Comparison of ENCODE assay signal across 13 mouse cellular contexts in the genomic region with DNA sequence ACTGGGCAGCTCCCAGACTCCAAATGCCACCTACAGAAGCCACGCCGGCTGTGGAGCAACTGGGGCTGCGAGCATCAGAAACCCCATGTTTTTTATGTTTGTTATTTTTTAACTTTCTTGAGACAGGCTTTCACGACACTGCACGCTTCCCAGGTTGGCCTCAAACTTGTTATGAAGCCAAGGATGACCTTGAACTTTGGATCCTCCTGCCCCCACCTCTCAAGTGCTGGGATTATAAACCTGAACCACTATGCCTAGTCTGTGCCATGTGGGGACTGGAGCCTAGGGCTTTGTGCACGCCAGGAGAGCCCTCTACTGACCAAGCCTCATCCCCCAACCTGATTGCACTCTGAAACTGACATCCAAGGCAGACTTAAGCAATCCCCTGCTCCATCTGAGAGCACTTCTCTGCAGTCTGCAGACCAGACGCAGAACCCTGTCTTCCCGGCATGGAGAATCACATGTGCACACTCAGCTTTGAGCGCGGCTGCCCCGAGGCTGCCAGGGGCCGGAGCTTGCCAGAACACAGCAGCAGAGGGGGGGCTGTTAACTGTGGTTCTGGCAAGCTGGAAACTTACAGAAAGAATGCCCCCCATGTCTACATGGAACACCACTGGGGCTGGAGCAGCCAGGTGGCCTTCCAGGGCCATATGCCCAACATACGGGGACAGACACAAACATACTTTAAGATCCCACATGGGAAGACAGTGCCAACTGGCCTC. TPM values are rescaled to one million over a fixed set of nuclear protein-coding genes. Genes with fewer than 3 reads are reported as not detected.
A peak's percentile ranks its signal among the peaks of the same experiment; 100 is the strongest.
DNase-seq lines count a peak whose midpoint lies in the region; ATAC-seq lines count a peak whose summit lies in the region.
"Had no signal": no experiment of that assay in that cellular context is flagged by ENCODE, and none has a peak within 500 bp of the region (broad histone marks: within the 10 kb centered on the region; RNA-seq: fewer than 3 reads in every experiment).

No protein-coding gene starts in this region.

- no peaks in the 10 kb centered on the region for H3K9me3 ChIP-seq in hindbrain, embryonic 13.5 days
- no peaks in the 10 kb centered on the region for H3K9me3 ChIP-seq in hindbrain, embryonic 14.5 days (ENCODE audit: control insufficient read depth, low read length)
- H3K9me3 ChIP-seq in limb, embryonic 13.5 days: no peaks in the 10 kb centered on the region
- no peaks in the 10 kb centered on the region for H3K9me3 ChIP-seq in limb, embryonic 10.5 days (replicated peaks)
- no peaks in the 10 kb centered on the region for H3K9me3 ChIP-seq in embryonic facial prominence, embryonic 15.5 days (replicated peaks)
- H3K9me3 ChIP-seq: intestine, embryonic 15.5 days had no signal

- H3K27me3 ChIP-seq in hindbrain, embryonic 13.5 days: no peaks in the 10 kb centered on the region
- H3K27me3 ChIP-seq in hindbrain, embryonic 14.5 days (ENCODE audit: control insufficient read depth, insufficient read depth, low read length): no peaks in the 10 kb centered on the region
- no peaks in the 10 kb centered on the region for H3K27me3 ChIP-seq in limb, embryonic 13.5 days
- H3K27me3 ChIP-seq in limb, embryonic 10.5 days (ENCODE audit: low read depth, poor library complexity, severe bottlenecking): no peaks in the 10 kb centered on the region
- H3K27me3 ChIP-seq in embryonic facial prominence, embryonic 15.5 days: no peaks in the 10 kb centered on the region
- H3K27me3 ChIP-seq: intestine, embryonic 15.5 days had no signal

- no peak overlapping the region for H3K4me2 ChIP-seq in hindbrain, embryonic 13.5 days
- H3K4me2 ChIP-seq in hindbrain, embryonic 14.5 days (replicated peaks): no peak overlapping the region
- no peak overlapping the region for H3K4me2 ChIP-seq in limb, embryonic 13.5 days (replicated peaks)
- H3K4me2 ChIP-seq in embryonic facial prominence, embryonic 15.5 days (replicated peaks): no peak overlapping the region
- H3K4me2 ChIP-seq: intestine, embryonic 15.5 days; midbrain, embryonic 11.5 days had no signal

- DNase-seq in cerebellum, postnatal 14 days: peak; percentile 54 to 60
- no peak for DNase-seq in cerebellum, adult 9-11 months
- no peak for DNase-seq in hindbrain, embryonic 14.5 days (ENCODE audit: low spot score)
- DNase-seq in limb, embryonic 10.5 days (ENCODE audit: low spot score): no peak
- DNase-seq: B cell, adult 2 months; heart, postnatal 36 days; lung, postnatal 4 days; thymus, postnatal 4 days had no signal

- peaks cover 70% of the 10 kb centered on the region for H3K36me3 ChIP-seq in hindbrain, embryonic 13.5 days
- peaks cover 40% of the 10 kb centered on the region for H3K36me3 ChIP-seq in hindbrain, embryonic 14.5 days (replicated peaks; ENCODE audit: control insufficient read depth, insufficient read depth)
- peaks cover 70% of the 10 kb centered on the region for H3K36me3 ChIP-seq in limb, embryonic 13.5 days
- peaks cover 89% of the 10 kb centered on the region for H3K36me3 ChIP-seq in limb, embryonic 10.5 days
- H3K36me3 ChIP-seq in embryonic facial prominence, embryonic 15.5 days: peaks cover 26% of the 10 kb centered on the region

- H3K4me1 ChIP-seq in hindbrain, embryonic 13.5 days (replicated peaks): peaks cover 49% of the 10 kb centered on the region
- H3K4me1 ChIP-seq in hindbrain, embryonic 14.5 days (replicated peaks; ENCODE audit: control insufficient read depth, insufficient read depth, low read length): no peaks in the 10 kb centered on the region
- peaks cover 14% of the 10 kb centered on the region for H3K4me1 ChIP-seq in limb, embryonic 13.5 days
- H3K4me1 ChIP-seq in limb, embryonic 10.5 days: peaks cover 7% of the 10 kb centered on the region
- peaks cover 47% of the 10 kb centered on the region for H3K4me1 ChIP-seq in embryonic facial prominence, embryonic 15.5 days
- H3K4me1 ChIP-seq: intestine, embryonic 15.5 days had no signal

- WGBS in hindbrain, embryonic 13.5 days: 90% methylated on average over 13 of the region's 13 CpGs
- WGBS in hindbrain, embryonic 14.5 days: 87% methylated on average over 13 of the region's 13 CpGs
- 82% methylated on average over 13 of the region's 13 CpGs for WGBS in limb, embryonic 13.5 days
- WGBS in limb, embryonic 10.5 days: 95% methylated on average over 13 of the region's 13 CpGs
- 49% methylated on average over 13 of the region's 13 CpGs for WGBS in embryonic facial prominence, embryonic 15.5 days

- H3K4me3 ChIP-seq in hindbrain, embryonic 13.5 days: no peak overlapping the region
- no peak overlapping the region for H3K4me3 ChIP-seq in hindbrain, embryonic 14.5 days (replicated peaks; ENCODE audit: low read length)
- no peak overlapping the region for H3K4me3 ChIP-seq in limb, embryonic 13.5 days
- no peak overlapping the region for H3K4me3 ChIP-seq in limb, embryonic 10.5 days
- no peak overlapping the region for H3K4me3 ChIP-seq in embryonic facial prominence, embryonic 15.5 days (replicated peaks)
- H3K4me3 ChIP-seq: intestine, embryonic 15.5 days had no signal

- ATAC-seq in hindbrain, embryonic 13.5 days (ENCODE audit: low FRiP score): no peak
- ATAC-seq in hindbrain, embryonic 14.5 days (ENCODE audit: low FRiP score): no peak
- no peak for ATAC-seq in limb, embryonic 13.5 days (ENCODE audit: low FRiP score, low read depth)
- 0 out of 2 replicates have a peak, but pooled peaks have one; percentile 12 for ATAC-seq in embryonic facial prominence, embryonic 15.5 days (ENCODE audit: insufficient number of reproducible peaks, low FRiP score, low TSS enrichment, low read depth)
- ATAC-seq: intestine, embryonic 15.5 days had no signal

- peak overlapping the region; percentile 18; the same call in 1 of the 2 replicates for H3K27ac ChIP-seq in hindbrain, embryonic 13.5 days
- H3K27ac ChIP-seq in hindbrain, embryonic 14.5 days: no peak overlapping the region
- no peak overlapping the region for H3K27ac ChIP-seq in limb, embryonic 13.5 days
- no peak overlapping the region for H3K27ac ChIP-seq in limb, embryonic 10.5 days
- peak overlapping the region; percentile 68; the same call in 1 of the 2 replicates for H3K27ac ChIP-seq in embryonic facial prominence, embryonic 15.5 days (replicated peaks)
- H3K27ac ChIP-seq: intestine, embryonic 15.5 days had no signal

- 0 out of 2 replicates have a peak overlapping the region, but pooled peaks have one; percentile 39 for H3K9ac ChIP-seq in hindbrain, embryonic 13.5 days
- H3K9ac ChIP-seq in hindbrain, embryonic 14.5 days: no peak overlapping the region
- 0 out of 2 replicates have a peak overlapping the region, but pooled peaks have one; percentile 8 for H3K9ac ChIP-seq in limb, embryonic 13.5 days
- H3K9ac ChIP-seq in embryonic facial prominence, embryonic 15.5 days: no peak overlapping the region
- H3K9ac ChIP-seq: intestine, embryonic 15.5 days had no signal

RNA-seq across cellular contexts. Expression of a gene that starts 20.3 kb away (rescaled TPM):
- 36.6 and 36.9 TPM in 2 replicates for polyA plus RNA-seq in hindbrain, embryonic 13.5 days (2015; fragmentation: Nextera tagmentation; extraction: Ambion mirVana)
- 26.1 TPM in 2 replicates for polyA plus RNA-seq in hindbrain, embryonic 14.5 days (2014; fragmentation: Nextera tagmentation; extraction: Ambion mirVana)
- polyA plus RNA-seq in limb, embryonic 13.5 days (2015; fragmentation: Nextera tagmentation; extraction: Ambion mirVana): 14.1 and 16.1 TPM in 2 replicates
- 20.9 and 22.8 TPM in 2 replicates for polyA plus RNA-seq in limb, embryonic 10.5 days (2016; fragmentation: Nextera tagmentation; extraction: Ambion mirVana)
- polyA plus RNA-seq in embryonic facial prominence, embryonic 15.5 days (2015; fragmentation: Nextera tagmentation; extraction: Ambion mirVana): 11.7 and 14.7 TPM in 2 replicates

RNA-seq across cellular contexts. Expression of a gene that starts 31.6 kb away (rescaled TPM):
- 17,657 and 17,716 TPM in 2 replicates for polyA plus RNA-seq in hindbrain, embryonic 13.5 days (2015; fragmentation: Nextera tagmentation; extraction: Ambion mirVana)
- polyA plus RNA-seq in hindbrain, embryonic 14.5 days (2014; fragmentation: Nextera tagmentation; extraction: Ambion mirVana): 13,534 and 14,549 TPM in 2 replicates
- polyA plus RNA-seq in limb, embryonic 13.5 days (2015; fragmentation: Nextera tagmentation; extraction: Ambion mirVana): 15,880 and 15,896 TPM in 2 replicates
- polyA plus RNA-seq in limb, embryonic 10.5 days (2016; fragmentation: Nextera tagmentation; extraction: Ambion mirVana): 13,950 and 14,682 TPM in 2 replicates
- 12,790 and 13,060 TPM in 2 replicates for polyA plus RNA-seq in embryonic facial prominence, embryonic 15.5 days (2015; fragmentation: Nextera tagmentation; extraction: Ambion mirVana)

RNA-seq across cellular contexts. Expression of a gene that starts 57.5 kb away (rescaled TPM):
- 33.1 and 35.8 TPM in 2 replicates for polyA plus RNA-seq in hindbrain, embryonic 13.5 days (2015; fragmentation: Nextera tagmentation; extraction: Ambion mirVana)
- 34.1 and 38.9 TPM in 2 replicates for polyA plus RNA-seq in hindbrain, embryonic 14.5 days (2014; fragmentation: Nextera tagmentation; extraction: Ambion mirVana)
- polyA plus RNA-seq in limb, embryonic 13.5 days (2015; fragmentation: Nextera tagmentation; extraction: Ambion mirVana): 37.4 and 37.7 TPM in 2 replicates
- polyA plus RNA-seq in limb, embryonic 10.5 days (2016; fragmentation: Nextera tagmentation; extraction: Ambion mirVana): 24.7 and 39.0 TPM in 2 replicates
- polyA plus RNA-seq in embryonic facial prominence, embryonic 15.5 days (2015; fragmentation: Nextera tagmentation; extraction: Ambion mirVana): 39.1 and 43.4 TPM in 2 replicates

Comparison
In these comparisons a context has a peak if more than half of its experiments do, and no peak if none do; other contexts are left out.
1. DNase-seq: peak in cerebellum, postnatal 14 days (2 of 2); none in cerebellum, adult 9-11 months (single experiment), hindbrain, embryonic 14.5 days (single experiment) and limb, embryonic 10.5 days (single experiment).
2. H3K27ac ChIP-seq: peak in hindbrain, embryonic 13.5 days (single experiment) and embryonic facial prominence, embryonic 15.5 days (single experiment); none in hindbrain, embryonic 14.5 days (single experiment), limb, embryonic 13.5 days (single experiment) and limb, embryonic 10.5 days (single experiment).
3. H3K9ac ChIP-seq: peak in hindbrain, embryonic 13.5 days (single experiment) and limb, embryonic 13.5 days (single experiment); none in hindbrain, embryonic 14.5 days (single experiment) and embryonic facial prominence, embryonic 15.5 days (single experiment).